Mouse (Mus musculus): Measurements from ENCODE around the gene Mul1.

- no peak for TF ChIP-seq POLR2A (IDR thresholded peaks at IDR 0.05; ENCODE audit: low read depth, low read length)
- no peak for TF ChIP-seq CTCF (IDR thresholded peaks at IDR 0.05; ENCODE audit: extremely low read depth, insufficient read length, insufficient replicate concordance, low read depth, low read length)
Observed at GRCm38 (mm10) chr4:138444941-138445340, 10.5 kb downstream of the Mul1 start.

Measured in small intestine, adult 2 months (tissue).